Mouse (Mus musculus): ENCODE results near the gene Chchd6.

DNA sequence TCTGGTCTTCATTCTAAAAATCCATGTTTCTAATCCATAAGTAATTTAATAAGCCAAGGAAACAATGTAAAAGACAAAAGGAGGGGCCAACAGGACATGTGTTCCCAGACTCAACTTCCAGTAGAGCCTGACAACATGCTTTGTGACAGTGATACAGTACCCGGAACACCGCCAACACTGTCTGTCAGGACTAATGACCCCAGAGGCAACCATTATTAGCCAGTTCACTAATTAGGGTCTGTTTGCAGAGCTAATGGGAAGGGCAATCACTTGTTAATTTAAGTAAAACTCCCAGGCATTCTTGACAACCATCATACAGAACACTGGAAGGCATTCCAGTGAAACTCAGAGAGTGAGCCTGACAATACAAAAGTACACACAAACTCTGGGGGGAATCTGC is 193.0 kb downstream of the Chchd6 start:
- TF ChIP-seq EP300 (IDR thresholded peaks at IDR 0.05; ENCODE audit: insufficient read depth, low read depth, low read length) (no peak), CTCF (IDR thresholded peaks at IDR 0.05) (no peak)

Measured in heart, adult 2 months (tissue).